In the genomic region with DNA sequence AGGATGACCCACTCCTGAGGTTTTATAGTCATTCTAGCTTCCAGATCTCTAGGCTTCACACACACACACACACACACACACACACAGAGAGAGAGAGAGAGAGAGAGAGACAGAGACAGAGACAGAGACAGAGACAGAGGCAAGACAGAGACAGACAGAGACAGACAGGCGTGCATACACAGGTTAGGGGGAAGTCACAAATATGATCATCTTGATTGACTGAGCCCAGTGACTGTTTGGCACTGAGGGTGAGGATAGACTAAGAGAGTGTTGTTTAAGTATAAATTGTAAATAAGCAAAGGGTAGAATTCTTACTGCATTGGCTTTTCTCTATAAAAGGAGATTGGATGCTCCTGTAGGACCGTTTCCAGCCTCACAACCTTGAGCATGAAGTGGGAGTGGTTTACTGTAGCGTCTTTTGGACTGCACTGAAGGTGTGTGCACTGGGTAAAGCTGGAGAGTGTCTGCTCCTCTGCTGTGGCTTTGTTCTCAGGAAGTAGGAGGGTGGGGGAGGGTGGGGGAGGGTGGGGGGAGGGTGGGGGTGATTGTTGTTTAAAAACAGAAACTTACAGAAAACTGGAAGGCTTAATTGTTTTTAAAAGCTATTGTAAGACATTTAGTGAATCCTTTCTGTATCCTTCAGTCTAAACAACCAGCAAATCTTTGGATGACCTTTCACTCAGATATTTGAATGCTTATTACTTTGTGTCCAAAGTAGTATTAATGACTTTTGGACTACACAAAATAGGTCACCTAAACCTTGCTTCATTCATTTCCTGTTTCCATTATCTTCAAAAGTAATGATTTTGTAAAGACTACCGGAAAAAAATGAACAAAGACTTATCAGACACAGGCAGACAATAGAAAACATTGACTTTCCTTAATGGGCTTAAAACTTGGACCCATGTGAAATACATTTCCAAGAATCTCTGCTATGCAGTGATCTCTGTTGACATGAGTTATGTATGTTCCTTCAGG, we compare ENCODE assay signal across 13 mouse cellular contexts. TPM values are rescaled to one million over a fixed set of nuclear protein-coding genes. Genes with fewer than 3 reads are reported as not detected.
DNase-seq lines count a peak whose midpoint lies in the region; ATAC-seq and TF ChIP-seq lines count a peak whose summit lies in the region.
"Had no signal": no experiment of that assay in that cellular context is flagged by ENCODE, and none has a peak within 500 bp of the region (broad histone marks: within the 10 kb centered on the region; RNA-seq: fewer than 3 reads in every experiment).

No protein-coding gene starts in this region.

- no peak for TF ChIP-seq POLR2A in spleen, adult 2 months (IDR thresholded peaks at IDR 0.05; ENCODE audit: low read depth, low read length)

- peak; percentile 43 for DNase-seq in adrenal gland, postnatal 10 days
- no peak for DNase-seq in adrenal gland, postnatal 4 days (ENCODE audit: low spot score in 2 of 2)
- DNase-seq in spleen, adult 2 months (ENCODE audit: low read depth in 1 of 2, low spot score in 2 of 2), result no peak
- no peak for DNase-seq in spleen, postnatal 4 days (ENCODE audit: low spot score in 2 of 2)
- no peak for DNase-seq in left cerebral cortex, adult 18-20 months (ENCODE audit: low spot score in 2 of 2)
- no peak for DNase-seq in hindbrain, embryonic 11.5 days (ENCODE audit: low spot score)
- no peak for DNase-seq in frontal cortex, postnatal 36 days (ENCODE audit: low spot score in 2 of 2)
- DNase-seq: cerebellum, postnatal 36 days; gastrocnemius, postnatal 14 days; right cerebral cortex, postnatal 4 days had no signal

- peaks cover 24% of the 10 kb centered on the region for H3K4me1 ChIP-seq in spleen, adult 2 months (ENCODE audit: control insufficient read depth, insufficient read depth, insufficient read length)
- H3K4me1 ChIP-seq in liver, embryonic 12.5 days, result peaks cover 69% of the 10 kb centered on the region
- H3K4me1 ChIP-seq in hindbrain, embryonic 11.5 days (replicated peaks; ENCODE audit: control insufficient read depth, insufficient read depth, low read length), result peaks cover 3% of the 10 kb centered on the region

- H3K36me3 ChIP-seq in spleen, adult 2 months (ENCODE audit: control insufficient read depth, insufficient read depth, low read length), result no peaks in the 10 kb centered on the region
- H3K36me3 ChIP-seq in liver, embryonic 12.5 days, result no peaks in the 10 kb centered on the region
- H3K36me3 ChIP-seq in hindbrain, embryonic 11.5 days (ENCODE audit: control insufficient read depth, insufficient read depth, low read length), result no peaks in the 10 kb centered on the region
- H3K36me3 ChIP-seq: neural tube, embryonic 13.5 days had no signal

- WGBS in spleen, adult 2 months, result 14% methylated on average over 4 of the region's 4 CpGs
- 11% methylated on average over 4 of the region's 4 CpGs for whole genome bisulfite sequencing in liver, embryonic 12.5 days (ENCODE audit: insufficient replicate concordance)
- 43% methylated on average over 4 of the region's 4 CpGs for WGBS in hindbrain, embryonic 11.5 days

- H3K27me3 ChIP-seq in spleen, adult 2 months (ENCODE audit: control insufficient read depth, insufficient read depth, low read length), result no peaks in the 10 kb centered on the region
- no peaks in the 10 kb centered on the region for H3K27me3 ChIP-seq in liver, embryonic 12.5 days (replicated peaks)
- H3K27me3 ChIP-seq in hindbrain, embryonic 11.5 days (ENCODE audit: control insufficient read depth, insufficient read depth, low read length), result no peaks in the 10 kb centered on the region
- H3K27me3 ChIP-seq: neural tube, embryonic 13.5 days had no signal

- H3K9ac ChIP-seq in liver, embryonic 12.5 days, result no peak overlapping the region
- H3K9ac ChIP-seq in hindbrain, embryonic 11.5 days (ENCODE audit: low read depth, low read length), result no peak overlapping the region
- H3K9ac ChIP-seq: neural tube, embryonic 13.5 days had no signal

- peak overlapping the region; percentile 11; the same call in 1 of the 2 replicates for H3K4me2 ChIP-seq in liver, embryonic 12.5 days
- H3K4me2 ChIP-seq in hindbrain, embryonic 11.5 days (replicated peaks; ENCODE audit: low read depth, low read length), result no peak overlapping the region
- H3K4me2 ChIP-seq: neural tube, embryonic 13.5 days had no signal

- no peak for ATAC-seq in liver, embryonic 12.5 days
- no peak for ATAC-seq in hindbrain, embryonic 11.5 days (ENCODE audit: low FRiP score)
- ATAC-seq: hindbrain, postnatal 0 days had no signal

- no peaks in the 10 kb centered on the region for H3K9me3 ChIP-seq in liver, embryonic 12.5 days (replicated peaks)
- H3K9me3 ChIP-seq in hindbrain, embryonic 11.5 days (ENCODE audit: control insufficient read depth, low read length), result no peaks in the 10 kb centered on the region
- H3K9me3 ChIP-seq: neural tube, embryonic 13.5 days had no signal

- TF ChIP-seq CTCF in spleen, adult 2 months (IDR thresholded peaks at IDR 0.05; ENCODE audit: extremely low read depth, insufficient read depth, insufficient read length, insufficient replicate concordance), result no peak

- no peak overlapping the region for H3K4me3 ChIP-seq in spleen, adult 2 months (ENCODE audit: extremely low read depth, insufficient read depth, insufficient read length)
- H3K4me3 ChIP-seq in liver, embryonic 12.5 days, result no peak overlapping the region
- no peak overlapping the region for H3K4me3 ChIP-seq in hindbrain, embryonic 11.5 days (ENCODE audit: low read depth, low read length)
- H3K4me3 ChIP-seq: neural tube, embryonic 13.5 days had no signal

- peak overlapping the region; percentile 88 for H3K27ac ChIP-seq in spleen, adult 2 months (ENCODE audit: insufficient read depth, low read length)
- peak overlapping the region; percentile 30; the same call in 1 of the 2 replicates for H3K27ac ChIP-seq in liver, embryonic 12.5 days
- no peak overlapping the region for H3K27ac ChIP-seq in hindbrain, embryonic 11.5 days (ENCODE audit: low read depth, low read length)
- H3K27ac ChIP-seq: hindbrain, postnatal 0 days; neural tube, embryonic 13.5 days had no signal

RNA-seq across cellular contexts. Expression of gene Znrf2, which starts 32.8 kb away (rescaled TPM):
- total RNA-seq in adrenal gland, postnatal 10 days (2021), result 10 to 100 TPM; 25.5 to 31.6 TPM
- total RNA-seq in adrenal gland, postnatal 4 days (2021), result 10 to 100 TPM; 34.0 to 34.4 TPM
- 10.8 and 12.2 TPM in 2 replicates for polyA plus RNA-seq in spleen, adult 2 months (2012; rRNA removed)
- polyA plus RNA-seq in liver, embryonic 12.5 days (2016; fragmentation: Nextera tagmentation; extraction: Ambion mirVana), result 2.9 and 3.2 TPM in 2 replicates
- total RNA-seq in left cerebral cortex, adult 18-20 months (2021), result 10 to 100 TPM; 12.6 to 14.6 TPM
- polyA plus RNA-seq in hindbrain, embryonic 11.5 days (2014; fragmentation: Nextera tagmentation; extraction: Ambion mirVana), result 3.2 and 3.6 TPM in 2 replicates
